Mouse (Mus musculus): ENCODE results near the gene Uba7.
"Not testable (repeated sequence)": the region's sequence is repeated elsewhere in the genome, so short reads cannot be mapped to it uniquely, and the experiment has no call there.

Uba7 gene

DNA sequence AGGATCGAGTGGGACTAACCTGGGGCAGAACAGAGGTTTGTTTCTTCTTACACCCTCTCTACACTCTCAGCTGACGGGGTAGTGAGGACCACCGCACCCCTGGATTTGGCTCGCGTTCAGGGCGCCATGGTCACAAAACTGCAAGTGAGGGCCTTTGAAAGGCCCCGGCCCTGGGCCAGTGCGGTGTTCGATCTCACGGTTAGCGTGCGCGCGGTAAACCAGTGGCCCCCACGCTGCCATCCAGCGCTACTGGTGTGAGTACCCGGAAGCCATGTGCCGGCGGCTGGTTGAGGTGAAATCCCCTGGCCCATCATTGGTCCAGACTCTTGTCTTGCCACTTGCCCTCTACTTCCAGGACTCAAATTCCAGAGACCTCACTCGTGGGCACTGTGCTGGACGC is 20.2 kb downstream of the Uba7 start:
- DNase-seq = no peak

- DNase-seq = no peak
Observed at GRCm38 (mm10) chr9:107996049-107996448, 20.7 kb downstream of the Uba7 start, which contains the start of gene Gm20662. Gene Gm20662, plus strand, starts transcription at chr9:107996349.

GRCm38 (mm10) chr9:108001922-108002770 is 26.8 kb downstream of the Uba7 start, which contains the start of gene Ip6k1:
Gene Ip6k1, plus strand, starts transcription at chr9:108002501.
- DNase-seq = peak; percentile 100

DNA sequence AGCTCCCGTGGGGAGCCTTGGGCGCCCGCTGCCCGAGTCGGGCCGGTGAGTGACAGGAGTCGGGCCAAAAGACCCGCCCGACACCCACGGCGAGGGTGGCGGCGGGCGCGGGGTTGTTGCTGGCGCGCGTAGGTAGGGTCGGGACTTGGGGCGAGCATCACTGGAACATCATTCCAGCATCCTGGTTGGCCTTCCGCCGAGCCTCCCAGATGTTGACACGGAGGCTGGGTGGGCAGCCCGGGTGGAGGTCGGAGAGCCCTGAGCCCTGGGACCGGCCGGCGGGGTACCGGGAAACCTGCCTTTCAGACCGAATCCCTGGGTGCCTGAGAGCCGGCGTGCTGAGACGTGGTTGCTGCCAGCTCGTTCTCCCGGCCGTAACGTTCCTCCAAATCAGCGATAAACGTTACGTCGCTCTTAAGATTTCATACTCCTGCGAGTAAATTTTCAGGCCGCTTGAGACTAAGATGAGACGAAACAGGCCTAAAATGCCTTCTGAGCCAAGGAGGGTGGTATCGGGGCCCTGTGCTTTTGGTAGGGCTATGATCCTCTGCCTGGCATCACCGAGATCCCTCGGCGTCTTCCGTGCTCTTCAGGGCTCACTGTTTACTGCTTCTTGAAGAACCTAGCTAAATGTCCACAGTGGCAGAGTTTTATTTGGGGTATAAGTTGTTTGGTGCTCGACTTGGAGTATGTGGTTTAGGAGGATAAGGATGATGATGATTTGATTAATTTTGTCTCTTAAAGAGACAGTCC is 27.6 kb downstream of the Uba7 start:
- DNase-seq = peak in 1 of 2 experiments; percentile 76

- DNase-seq = peak; percentile 42 to 48
Observed at GRCm38 (mm10) chr9:108003531-108003890, 28.2 kb downstream of the Uba7 start.

DNA sequence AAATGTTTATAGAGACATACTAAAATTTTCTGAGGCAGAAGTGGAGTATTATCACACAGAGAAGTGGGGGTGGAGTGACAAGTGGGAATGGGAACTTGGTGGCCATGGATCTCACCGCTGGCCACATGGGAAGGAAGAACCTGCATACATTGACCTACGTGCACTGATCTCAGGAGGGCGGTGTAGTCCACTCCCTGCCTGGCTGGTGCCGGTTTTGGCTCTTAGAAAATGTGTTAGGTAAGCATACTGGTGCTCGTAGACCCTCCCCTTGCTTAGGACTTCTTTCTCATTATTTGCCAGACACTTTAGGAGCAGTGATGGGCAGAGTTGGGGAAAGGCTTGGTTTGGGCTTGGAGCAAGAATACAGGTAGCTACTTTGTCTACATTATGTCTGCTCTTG is 32.7 kb downstream of the Uba7 start:
- DNase-seq = no peak

DNA sequence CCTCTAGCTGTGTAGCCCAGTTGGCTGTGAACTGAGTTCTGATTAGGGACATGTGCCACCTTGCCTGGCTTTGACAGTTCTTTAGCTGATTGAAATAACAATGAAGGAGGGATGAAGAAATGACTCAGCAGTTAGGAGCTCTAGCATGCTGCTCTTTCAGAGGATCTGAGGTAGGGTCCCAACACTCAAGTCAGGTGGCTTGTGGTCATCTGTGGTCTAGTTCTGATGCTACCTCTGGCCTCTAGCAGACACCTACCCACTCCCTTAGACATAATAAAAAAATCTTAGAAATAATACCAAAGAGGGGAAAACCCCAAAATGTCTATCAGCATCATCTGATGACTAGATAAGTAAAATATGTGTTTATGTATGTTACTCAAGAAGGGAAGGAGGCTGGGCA is 35.1 kb downstream of the Uba7 start:
- DNase-seq = no peak

GRCm38 (mm10) chr9:108013577-108013976 is 38.3 kb downstream of the Uba7 start:
- not testable (repeated sequence) for DNase-seq

- no peak for DNase-seq
Observed at GRCm38 (mm10) chr9:108017127-108017526, 41.8 kb downstream of the Uba7 start.

DNA sequence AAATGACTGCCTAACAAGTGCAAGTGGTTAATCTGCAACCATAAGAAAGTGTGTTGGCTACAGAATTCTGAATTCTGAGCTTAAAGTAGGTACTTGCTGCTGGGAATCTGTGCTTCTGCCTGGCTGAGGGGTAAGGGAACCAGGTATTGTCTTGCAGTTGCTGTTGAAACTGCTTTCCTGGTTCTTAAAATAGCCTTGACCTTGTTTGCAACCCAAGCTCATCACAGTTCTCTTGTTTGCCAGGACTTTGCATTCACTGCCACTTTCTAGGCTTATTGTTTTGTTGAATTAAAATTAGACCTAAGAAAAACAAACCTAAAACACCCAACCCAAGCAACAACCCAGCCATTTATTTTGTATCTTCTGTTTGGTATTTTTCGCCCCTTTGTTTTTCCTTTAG is 45.4 kb downstream of the Uba7 start:
- no peak for DNase-seq

DNA sequence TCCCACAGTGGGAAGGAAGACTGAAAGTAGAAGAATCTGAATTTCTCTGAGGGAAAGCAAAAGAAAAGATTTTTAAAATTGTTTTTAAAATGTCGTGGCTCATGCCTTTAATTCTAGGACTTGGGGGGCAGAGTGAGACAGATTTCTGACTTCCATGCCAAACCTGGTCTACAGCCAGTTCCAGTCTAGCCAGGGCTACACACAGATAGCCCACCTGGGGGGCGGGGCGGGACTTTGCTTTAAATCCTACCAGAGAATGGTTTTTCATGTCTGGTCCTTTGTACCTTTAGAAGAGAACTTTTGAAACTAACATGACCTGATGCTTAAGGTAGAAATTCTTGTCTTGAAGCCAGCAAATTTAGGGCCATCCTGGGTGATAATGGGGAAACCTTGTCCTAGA is 47.9 kb downstream of the Uba7 start:
- peak in 1 of 2 experiments; percentile 48 for DNase-seq

- no peak for DNase-seq
Observed at GRCm38 (mm10) chr9:108026584-108026983, 51.3 kb downstream of the Uba7 start.

DNA sequence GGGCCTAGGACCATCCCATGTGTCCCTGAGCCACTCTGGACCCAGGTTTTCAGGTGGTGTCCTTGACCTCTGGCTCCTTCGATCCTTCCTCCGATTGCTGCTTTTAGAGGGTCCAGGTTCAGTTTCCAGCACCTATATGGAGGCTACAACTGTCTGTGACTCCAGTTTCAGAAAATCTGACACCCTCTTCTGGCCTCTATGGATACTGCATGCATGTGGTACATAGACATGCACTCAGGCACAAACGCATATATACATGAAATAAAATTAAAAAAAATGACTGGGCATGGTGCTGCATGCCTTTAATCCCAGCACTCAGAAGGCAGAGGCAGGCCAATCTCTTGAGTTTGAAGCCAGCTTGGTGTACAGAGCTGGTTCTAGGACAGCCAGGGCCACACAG is 52.6 kb downstream of the Uba7 start:
- DNase-seq = no peak

- DNase-seq = no peak
Observed at GRCm38 (mm10) chr9:108032126-108032525, 56.8 kb downstream of the Uba7 start.
